Mouse (Mus musculus): ENCODE data around the gene Slc25a36. TPM values are rescaled to one million over a fixed set of nuclear protein-coding genes. Genes with fewer than 3 reads are reported as not detected.

Slc25a36 gene
- polyA plus RNA-seq, 1 experiment: 29.6 TPM

DNA sequence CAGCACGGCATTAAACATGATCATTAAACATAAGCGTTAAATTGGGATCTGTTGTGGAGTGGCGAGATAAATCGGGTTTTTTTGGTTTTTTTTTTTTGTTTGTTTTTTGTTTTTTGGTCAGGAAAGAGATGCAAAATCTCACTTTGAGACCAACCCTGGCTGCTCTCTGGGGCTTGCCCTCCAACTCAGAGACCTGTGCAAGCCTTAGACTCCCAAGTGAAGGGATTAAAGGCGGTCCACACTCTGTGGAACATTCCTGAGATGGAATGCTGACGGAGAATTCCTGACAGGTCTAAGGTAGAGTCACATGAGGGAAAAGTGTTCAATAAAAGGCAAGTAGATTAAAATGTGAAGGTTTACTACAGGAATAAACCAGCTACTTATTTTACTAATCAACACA, 549 bp upstream of the Slc25a36 start:
- no peak for DNase-seq (ENCODE audit: low read depth)

DNA sequence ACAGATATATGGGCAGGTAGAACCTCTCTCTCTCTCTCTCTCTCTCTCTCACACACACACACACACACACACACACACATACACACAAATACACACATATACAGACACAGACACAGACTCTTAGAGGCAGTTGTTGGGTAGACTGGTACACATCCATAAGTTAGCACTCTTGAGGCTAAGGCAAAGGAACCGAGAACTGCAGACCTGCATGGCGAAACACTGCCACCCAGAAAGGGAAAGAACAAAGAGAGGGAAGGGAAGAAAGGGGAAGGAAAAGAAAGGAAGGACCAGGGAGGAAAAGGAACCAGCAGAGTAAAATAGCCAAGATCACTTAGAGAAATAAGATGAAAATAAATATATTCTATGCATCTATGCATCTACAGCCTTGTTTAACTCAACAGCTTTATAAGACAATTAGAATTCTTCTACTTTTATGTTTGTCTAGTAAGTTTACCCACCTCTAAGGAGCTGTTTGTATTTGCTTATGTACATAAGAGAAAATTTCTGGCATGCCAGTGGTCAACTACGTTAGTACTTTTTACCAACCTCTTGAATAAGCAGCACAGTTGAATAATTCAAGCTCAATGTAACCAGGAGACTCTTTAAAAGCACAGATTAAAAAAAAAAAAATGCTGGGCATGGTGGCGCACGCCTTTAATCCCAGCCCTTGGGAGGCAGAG, 4.3 kb downstream of the Slc25a36 start:
- DNase-seq (ENCODE audit: low read depth): no peak

DNA sequence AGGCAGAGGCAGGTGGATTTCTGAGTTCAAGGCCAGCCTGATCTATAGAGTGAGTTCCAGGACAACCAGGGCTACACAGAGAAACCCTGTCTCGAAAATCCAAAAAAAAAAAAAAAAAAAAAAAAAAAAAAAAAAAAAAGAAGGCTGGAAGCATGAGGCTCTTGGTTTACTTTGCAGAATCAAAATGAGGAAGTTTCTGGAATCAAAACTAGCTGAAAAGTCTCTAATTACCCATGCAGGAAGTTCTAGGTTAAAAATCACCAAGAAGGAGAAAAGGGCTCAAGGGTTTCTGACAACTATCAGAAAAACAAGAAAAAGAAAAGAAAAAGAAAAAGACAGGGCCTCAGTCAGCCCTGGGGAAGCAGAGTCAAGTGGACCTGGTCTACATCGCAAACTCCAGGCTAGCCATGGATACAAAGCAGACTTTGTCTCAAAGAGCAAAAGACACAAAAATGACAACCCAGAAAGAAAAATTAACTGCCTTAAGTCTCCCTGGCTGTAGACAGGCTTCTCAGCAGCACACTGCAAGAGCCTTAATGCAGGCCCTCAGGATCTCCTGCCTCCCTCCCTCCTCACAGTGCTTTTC, 5.5 kb downstream of the Slc25a36 start:
- DNase-seq (ENCODE audit: low read depth): no peak

DNA sequence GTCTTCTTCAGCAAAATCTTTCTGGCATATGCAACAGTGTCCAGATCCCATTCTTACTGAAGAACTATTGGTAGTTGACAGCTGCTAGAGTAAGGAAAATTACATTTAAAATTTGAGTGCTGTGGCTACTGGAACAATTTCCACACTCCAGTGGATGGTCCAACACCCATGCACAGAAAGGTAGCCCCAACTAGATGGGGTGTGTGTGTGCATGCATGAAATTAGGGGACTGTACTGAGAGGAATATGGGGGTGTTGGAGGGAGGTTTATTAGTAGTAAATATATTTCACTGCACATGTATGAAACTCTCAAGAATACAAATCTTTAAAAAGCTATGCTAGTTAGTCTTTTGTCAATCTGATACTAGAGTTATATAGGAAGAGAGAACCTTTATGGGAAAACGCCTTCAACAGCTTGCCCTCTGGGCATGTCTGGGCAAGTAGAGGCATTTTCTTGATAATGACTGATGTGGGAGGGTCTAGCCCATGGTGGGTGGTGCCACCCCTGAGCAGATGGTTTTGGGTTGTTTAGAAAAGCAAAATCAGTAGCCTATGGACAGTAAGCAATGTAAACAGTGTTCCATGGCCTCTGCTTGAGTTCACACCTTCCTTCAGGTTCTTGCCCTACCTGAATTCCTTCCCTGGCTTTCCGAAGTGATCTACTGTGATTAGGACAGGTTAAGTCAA, 7.4 kb downstream of the Slc25a36 start:
- no peak for DNase-seq (ENCODE audit: low read depth)

DNA sequence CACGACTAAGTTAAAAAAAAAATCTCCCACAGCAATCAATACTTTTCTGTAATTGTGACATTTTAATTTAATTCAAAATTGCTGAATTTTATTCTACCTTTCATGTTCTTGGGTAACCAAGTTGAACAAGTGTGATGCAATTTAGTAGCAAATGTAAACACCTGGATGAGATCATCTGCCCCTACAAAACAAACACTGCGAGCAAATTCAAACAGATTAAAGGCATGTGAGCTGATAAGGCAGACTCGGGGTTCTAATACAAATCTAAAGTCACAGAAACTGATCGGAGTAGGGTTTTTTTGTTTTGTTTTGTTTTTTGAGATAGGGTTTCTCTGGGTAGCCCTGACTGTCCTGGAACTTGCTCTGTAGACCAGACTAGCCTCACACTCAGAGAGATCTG, 12.0 kb downstream of the Slc25a36 start:
- DNase-seq (ENCODE audit: low read depth): no peak

DNA sequence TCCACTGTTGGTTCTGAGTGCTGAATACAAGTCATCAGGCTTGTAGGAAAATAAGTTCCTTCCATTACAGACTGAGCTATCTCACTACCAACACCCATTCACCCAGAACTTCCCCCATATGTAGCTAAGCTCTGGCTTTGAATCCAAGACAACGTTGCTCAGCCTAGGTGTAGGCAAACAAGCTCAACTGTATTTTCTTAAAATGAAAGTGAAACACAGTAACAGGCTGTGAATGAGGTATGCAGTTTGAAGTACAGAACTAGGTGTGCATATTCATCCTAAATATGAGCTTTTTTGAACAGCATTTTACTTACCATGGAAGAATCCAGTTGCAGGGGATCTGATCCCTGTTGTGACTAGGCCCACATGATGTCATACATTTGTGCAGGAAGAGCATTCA, 14.8 kb downstream of the Slc25a36 start:
- no peak for DNase-seq (ENCODE audit: low read depth)

DNA sequence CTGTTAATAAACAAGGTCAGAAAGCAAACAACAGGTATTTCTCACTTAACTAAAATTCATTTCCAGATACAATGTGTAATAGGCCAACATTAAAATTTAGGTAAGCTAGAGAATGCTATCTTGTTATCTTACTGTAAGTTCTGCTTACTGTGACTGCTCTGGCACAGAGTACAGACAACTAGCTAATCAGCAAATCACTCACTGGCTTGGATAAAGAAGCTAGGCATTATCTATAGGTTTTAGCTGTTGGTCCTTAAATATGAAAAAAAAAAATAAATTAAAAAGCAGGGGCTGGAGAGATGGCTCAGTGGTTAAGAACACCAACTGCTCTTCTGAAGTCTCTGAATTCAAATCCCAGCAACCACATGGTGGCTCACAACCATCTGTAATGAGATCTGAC, 23.1 kb downstream of the Slc25a36 start:
- no peak for DNase-seq (ENCODE audit: low read depth)

DNA sequence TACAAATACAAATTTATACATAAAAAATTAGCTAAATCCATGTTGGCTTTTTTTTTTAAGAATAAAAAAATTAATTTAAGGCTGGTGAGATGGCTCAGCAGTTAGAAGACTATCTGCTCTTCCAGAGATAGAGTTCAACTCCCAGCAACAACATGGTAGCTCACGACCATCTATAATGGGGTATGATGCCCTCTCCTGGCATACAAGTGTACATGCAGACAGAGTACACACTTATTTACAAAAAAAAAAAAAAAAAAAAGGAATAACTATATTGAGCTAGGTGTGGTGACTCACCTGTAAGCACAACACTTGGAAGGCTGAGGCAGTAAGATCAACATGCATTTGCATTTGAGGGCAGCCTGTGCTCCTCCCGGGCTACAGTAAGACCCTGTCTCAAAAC, 26.3 kb downstream of the Slc25a36 start:
- DNase-seq (ENCODE audit: low read depth): no peak

DNA sequence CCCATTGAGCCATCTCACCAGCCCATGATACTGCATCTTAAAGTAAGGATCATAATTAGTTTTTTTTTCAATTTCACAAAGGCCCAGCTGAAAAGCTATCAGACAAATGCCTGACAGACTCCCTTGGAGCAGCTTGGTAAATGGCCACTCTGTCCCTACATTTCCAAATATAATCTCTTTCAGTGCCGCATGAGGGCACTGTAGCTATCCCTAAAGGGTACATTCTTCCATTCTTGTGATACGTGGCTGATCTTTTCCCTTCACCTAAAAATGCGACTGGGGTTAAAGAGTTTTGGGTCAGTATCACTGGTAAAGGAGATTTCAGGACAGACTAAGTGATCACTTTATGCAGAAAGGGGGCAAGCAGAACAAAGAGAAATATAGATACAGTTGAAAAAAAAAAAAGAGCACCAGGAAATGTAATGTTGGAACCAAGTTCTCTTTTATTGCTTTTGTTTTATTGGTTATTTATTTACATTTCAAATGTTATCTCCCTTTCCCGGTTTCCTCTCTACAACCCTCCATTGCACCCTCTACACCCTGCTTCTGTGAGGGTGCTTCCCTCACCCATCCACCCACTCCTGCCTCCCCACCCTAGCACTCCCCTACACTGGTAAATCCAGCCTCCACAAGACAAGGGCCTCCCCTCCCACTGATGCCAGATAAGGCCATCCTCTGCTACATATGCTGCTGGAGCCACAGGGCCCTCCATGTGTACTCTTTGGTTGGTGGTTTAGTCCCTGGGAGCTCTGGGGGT, 29.7 kb downstream of the Slc25a36 start:
- no peak for DNase-seq (ENCODE audit: low read depth)

DNA sequence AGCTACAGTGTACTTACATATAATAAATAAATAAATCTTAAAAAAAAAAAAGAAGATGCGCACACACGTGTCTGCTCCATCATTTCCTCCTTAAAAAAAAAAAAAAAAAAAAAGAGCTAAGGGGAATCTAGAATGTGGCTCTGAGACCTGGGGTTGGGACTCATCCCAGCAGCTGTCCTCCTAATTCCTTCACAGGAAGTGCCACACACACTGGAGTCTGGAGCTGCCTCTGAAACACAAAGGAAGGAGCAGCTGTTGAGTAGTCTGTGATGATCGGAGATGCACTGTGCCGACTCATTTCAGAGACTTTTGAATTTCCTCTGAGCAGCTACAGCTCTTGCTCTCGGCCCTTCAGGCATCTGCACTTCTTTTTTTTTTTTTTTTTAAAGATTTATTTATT, 41.0 kb downstream of the Slc25a36 start:
- DNase-seq (ENCODE audit: low read depth): no peak

DNA sequence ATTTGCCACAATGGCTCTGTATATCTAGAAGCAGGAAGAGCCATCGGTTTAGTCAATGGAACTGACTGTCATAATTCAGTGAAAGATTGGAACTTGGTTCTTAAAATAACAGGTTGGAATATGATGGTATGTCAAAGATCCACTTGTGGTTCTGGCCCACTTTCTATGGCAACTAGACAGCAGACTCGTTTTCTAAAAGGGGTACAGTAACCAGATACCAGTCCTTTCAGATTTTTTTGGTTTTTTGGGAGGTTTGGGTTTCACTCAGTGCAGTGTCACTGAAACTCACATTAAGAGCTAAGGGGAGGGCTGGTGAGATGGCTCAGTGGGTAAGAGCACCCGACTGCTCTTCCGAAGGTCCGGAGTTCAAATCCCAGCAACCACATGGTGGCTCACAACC, 41.5 kb downstream of the Slc25a36 start:
- DNase-seq (ENCODE audit: low read depth): no peak

DNA sequence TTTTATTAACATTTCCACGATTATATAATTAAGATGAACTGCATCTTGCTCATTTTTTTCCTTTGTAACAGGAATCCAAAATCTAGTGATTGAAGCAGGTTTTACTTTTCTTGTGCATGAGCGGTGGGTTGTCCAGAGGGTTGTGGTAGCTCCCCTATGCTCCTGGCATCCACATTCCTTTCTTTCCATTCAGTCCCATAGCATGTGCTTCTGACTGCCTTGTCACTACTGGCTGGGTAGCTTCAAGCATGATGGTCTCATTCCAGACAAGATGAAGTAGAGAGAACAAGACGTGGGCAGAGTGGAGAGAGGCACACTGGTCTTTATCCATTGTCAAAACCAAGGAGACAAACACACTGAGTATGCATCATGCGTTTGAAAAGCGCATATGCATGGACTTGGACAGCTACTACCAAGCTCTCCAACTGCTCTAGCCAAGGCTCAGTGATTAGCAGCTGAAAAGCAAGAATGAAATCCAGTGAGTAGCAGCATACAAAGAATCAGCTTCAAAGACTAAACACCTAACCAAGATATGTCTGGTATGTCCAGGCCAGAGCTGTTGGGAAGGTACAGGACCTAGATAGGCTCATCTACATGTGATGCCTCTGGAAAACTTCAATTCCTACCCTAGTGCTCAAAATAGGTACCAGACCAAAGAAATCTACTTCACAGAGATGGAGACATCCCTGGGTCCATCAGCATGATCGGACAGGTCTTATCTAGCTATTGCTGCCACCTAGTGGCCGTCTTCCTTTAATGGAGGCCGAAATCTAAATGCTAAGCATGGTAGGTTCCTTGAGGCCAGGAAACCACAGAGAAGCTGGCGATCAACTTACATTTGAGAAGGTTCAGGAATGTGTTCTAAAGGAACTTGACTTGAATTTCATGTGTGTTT, 42.5 kb downstream of the Slc25a36 start:
- DNase-seq (ENCODE audit: low read depth): no peak

DNA sequence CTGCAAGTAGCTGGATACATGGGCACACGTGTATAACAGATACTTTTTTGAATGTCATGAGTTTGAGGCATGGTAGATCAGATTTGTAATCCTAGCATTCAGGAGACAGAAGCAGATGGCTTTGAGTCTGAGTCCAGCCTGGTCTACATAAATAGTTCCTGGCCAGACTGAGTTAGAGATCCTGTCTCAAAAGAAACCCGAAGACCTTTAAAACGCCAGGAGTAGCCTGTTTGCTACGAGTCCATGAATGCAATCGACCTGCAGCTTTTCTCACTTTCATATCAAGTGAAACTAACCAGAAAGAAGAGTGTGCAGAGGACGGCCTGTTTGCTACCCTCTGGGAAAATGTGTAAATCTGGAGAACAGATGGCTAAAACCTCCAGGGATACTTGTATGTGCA, 43.2 kb downstream of the Slc25a36 start:
- no peak for DNase-seq (ENCODE audit: low read depth)

DNA sequence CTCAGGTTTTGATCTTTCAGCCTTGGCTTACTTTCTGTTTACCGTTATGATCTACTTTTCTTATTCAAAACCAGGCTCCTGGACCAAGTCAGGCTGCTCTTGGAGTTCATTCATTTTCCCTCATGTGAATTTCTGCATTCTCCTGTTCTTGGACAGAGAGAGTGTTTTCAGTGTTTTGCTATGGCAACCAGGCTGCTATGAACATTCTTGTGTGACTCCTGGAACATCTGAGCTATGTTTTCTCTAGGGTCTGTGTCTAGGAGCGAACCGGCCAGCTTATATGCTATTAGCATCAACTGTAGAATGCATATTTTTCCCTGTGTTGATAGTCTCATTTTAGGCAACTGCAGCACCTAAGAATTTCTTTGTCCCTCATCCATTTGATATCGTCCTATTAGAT, 45.1 kb downstream of the Slc25a36 start:
- DNase-seq (ENCODE audit: low read depth): no peak

DNA sequence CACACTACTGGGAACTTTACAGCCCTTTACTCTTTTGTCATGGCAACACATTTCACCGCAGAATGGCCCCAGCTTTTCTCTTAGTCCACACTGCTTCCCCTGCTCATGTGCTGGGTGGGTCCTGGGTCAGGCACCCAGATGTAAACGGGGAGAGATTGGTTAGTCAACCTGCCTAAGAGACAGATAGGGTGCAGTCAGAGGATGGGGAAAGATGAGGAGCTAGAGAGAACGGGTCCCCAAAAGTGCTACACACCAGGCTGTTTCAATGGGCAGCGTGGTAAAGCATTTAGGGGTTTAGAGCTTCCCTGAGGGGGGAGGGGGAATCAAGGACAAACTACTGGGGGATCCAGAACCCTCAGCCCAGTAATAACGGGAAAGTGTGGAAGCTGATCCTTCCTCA, 45.7 kb downstream of the Slc25a36 start:
- no peak for DNase-seq (ENCODE audit: low read depth)

DNA sequence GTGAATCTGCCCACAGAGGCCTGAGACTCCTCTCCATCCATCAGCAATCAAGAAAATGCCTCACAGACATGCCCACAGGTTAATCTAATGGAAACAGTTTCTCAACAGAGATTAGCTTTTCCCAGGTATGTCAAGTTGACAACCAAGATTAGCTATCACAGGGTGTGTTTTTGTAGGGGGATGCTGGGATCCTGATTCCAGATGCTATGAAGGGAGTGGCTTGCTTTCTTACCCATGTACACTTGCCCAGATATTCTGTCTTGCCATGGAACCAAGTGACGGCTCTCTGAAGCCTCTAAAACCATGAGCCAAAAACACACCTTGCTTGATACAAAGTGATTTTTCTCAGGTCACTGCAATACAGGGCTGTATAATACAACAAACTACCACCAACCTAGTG, 46.8 kb downstream of the Slc25a36 start:
- no peak for DNase-seq (ENCODE audit: low read depth)

DNA sequence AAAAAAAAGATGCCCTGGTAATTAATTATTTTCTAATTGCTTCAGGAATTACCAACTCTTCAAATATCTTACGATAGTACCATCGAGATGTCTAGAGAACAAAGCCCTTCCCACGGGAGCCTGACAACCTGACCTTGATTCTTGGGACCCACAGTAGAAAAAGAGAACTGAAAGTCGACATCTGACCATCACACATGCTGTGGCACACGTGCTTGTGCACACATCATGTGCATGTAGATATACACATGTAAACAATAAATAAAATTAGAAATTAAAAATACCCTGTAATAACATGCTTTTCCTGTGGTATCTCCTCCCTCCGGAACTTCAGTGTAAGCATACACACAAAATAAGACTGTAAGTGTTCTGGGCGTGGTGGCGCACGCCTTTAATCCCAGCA, 49.3 kb downstream of the Slc25a36 start:
- DNase-seq (ENCODE audit: low read depth): no peak

DNA sequence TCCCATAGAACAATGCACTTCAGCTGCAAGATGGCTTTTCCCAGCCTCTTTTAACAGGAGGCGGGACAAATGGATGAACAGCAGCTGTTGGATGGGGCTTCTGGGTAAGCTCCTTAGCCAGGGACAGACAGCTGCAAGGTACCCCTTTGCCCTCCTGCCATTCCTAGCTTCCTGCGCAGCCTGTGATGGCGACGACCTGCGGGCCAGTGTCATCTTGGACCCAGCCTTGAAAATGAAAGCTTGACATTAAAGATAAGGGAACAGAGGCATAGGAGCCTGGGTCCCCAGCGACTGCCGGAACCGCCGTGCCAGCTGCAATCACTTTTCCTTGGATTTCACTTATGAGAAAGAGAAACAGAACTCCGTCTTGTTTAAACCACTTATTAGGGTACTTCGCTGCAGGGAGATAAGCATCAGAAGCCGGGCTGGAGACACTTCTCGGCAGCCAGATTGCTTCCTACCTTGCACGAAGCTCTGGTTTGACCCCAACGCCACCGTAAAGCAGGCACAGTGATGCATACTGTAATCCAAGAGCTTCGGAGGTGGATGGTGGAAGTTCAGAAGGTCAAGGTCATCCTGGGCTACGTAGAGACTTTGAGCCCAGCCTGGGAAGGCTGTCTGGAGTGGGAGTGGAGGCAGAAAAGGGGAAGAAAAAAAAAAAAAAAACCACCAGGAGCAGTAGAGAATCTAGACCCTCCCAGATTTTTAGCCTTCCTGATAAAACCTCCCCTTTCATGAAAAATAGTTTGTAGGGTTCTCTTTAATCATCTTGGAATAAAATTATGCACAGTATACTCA, 54.2 kb downstream of the Slc25a36 start:
- no peak for DNase-seq (ENCODE audit: low read depth)

DNA sequence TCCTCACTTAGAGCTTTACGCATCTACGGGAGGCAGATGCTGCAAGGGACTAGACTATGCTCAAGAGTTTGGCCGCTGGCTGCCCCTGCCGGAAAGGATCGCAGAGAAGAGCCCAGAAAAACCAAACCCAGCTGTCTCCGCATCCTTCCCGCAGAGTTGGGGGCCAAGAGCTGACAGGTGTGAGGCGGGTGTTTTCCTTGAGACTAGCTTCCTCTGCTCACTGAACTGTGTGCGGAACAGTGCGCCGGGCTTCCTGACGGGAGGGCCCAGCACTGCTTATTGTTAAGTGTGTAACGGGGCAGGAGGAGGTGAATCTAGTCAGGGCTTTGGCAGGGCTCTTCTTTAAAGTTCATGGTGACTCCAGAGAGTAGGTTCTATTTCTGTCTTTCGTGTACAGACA, 55.1 kb downstream of the Slc25a36 start:
- DNase-seq (ENCODE audit: low read depth): no peak

DNA sequence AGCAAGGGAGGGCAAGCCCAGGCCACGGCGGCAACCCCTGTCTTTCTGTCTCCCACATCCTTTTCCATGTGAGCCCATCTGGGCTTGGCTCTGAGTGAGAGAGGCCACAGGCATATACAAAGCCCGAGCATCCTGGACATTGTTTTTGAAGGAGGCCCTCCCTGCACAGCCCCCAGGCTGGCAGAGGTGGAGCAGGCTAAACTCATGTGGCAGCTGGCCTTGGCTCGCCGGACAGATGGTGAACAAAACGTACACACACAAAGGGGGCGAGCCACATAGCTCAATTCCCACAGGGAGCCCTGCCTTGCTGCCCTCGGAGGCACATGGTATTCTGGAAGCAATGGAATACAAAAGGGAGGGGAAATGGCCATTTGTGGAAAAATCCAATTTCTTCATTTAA, 59.8 kb downstream of the Slc25a36 start:
- no peak for DNase-seq (ENCODE audit: low read depth)

DNA sequence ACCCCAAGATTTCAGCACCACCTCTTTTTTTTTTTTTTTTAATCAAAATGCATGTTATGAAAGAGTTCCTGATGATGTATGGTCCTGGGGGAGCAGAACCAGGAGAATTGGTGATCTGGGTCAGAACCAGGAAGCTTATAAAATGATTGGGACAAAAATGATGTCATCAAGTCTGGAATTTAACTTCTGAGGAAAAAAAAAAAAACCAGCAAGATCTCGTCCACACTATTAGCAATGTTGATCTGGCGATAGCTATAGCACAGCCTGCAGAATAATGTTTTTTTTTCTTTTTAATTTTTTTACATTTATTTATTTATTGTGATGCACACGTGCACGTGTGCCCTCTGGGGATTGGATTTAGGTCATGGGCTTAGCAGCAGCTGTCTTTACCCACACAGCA, 64.7 kb downstream of the Slc25a36 start:
- no peak for DNase-seq (ENCODE audit: low read depth)

All from gonadal fat pad, adult 2 months (tissue).